Mouse (Mus musculus) small intestine, adult 2 months (tissue): ENCODE data around the gene Rfc5. TPM values are rescaled to one million over a fixed set of nuclear protein-coding genes. Genes with fewer than 3 reads are reported as not detected.
A peak's percentile ranks its signal among the peaks of the same experiment; 100 is the strongest.

Source experiments
- H3K27ac ChIP-seq: fragments of 200-500 bp; 2 replicates; pipeline ENCODE4 v1.5.1; 2012; ENCODE audit warnings: low read depth, low read length, control low read depth, inconsistent platforms; ENCODE audit not compliant: insufficient read depth
- H3K27me3 ChIP-seq: fragments of 200-500 bp; 2 replicates; pipeline ENCODE4 v1.6.1; 2012; ENCODE audit warnings: mild to moderate bottlenecking, moderate library complexity, low read length, inconsistent platforms; ENCODE audit not compliant: control insufficient read depth, insufficient read depth
- H3K36me3 ChIP-seq: fragments of 200-500 bp; 2 replicates; pipeline ENCODE4 v1.6.1; 2012; ENCODE audit warnings: mild to moderate bottlenecking, low read length, control low read depth, inconsistent platforms; ENCODE audit not compliant: control insufficient read depth, insufficient read depth
- H3K4me1 ChIP-seq: fragments of 200-500 bp; 2 replicates; pipeline ENCODE4 v1.6.1; 2012; ENCODE audit warnings: low read length, inconsistent platforms, mixed read lengths; ENCODE audit not compliant: control insufficient read depth, insufficient read depth, insufficient read length
- H3K4me3 ChIP-seq: fragments of 200-500 bp; 2 replicates; pipeline ENCODE4 v1.5.1; 2012; ENCODE audit warnings: low read depth, mild to moderate bottlenecking, control low read depth, inconsistent platforms, low read length, moderate library complexity
- CTCF ChIP-seq: fragments of 200-500 bp; IDR thresholded peaks from 2 replicates; pipeline ENCODE4 v1.5.1; 2012; ENCODE audit warnings: low read depth, mild to moderate bottlenecking, control low read depth, inconsistent platforms, low read length, moderate library complexity, mixed read lengths; ENCODE audit not compliant: insufficient replicate concordance, insufficient read length; ENCODE audit errors: extremely low read depth
- POLR2A ChIP-seq: fragments of 200-500 bp; IDR thresholded peaks from 2 replicates; pipeline ENCODE4 v1.6.1; 2012; ENCODE audit warnings: low read depth, mild to moderate bottlenecking, control low read depth, inconsistent platforms, low read length, moderate library complexity
- WGBS: fragments of 180-500 bp; shearing (Covaris S2); methylation state at CpG from one replicate; pipeline ENCODE4 v1.1.7; 2018; 5-methylcytosine and 5-hydroxymethylcytosine counted together
- polyA plus RNA-seq: library from polyadenylated mRNA; depleted of rRNA; stranded (reverse); fragments of >200 nt; gene quantifications from 2 replicates; pipeline ENCODE4 v1.2.3, GENCODE M21; 2012

Gene Rfc5
- polyA plus RNA-seq, 1 experiment, result 20.8 TPM

DNA sequence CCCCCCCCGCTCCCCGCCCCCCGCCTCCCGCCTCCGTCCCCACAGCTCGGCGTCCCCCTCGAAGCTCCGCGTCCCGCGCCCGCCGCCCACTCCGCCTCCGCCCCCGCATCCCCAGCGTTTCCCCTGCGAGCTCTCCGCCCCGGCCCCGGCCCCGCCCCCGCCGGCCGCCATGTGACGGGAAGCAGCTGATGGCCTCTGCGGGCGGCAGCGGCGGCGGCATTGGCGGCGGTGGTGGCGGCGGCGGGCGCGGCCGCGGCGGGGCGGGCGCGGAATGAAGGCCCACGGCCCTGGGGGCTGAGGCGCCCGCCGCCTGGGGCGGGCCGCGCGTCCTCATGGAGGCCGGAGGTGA, 31.7 kb downstream of the Rfc5 start, which contains the start of gene Wsb2:
Wsb2 (plus strand) TSS at position 176 of the 349 bp plus-strand sequence.
- peak within 1 kb of the TSS; percentile 90 for H3K4me3 ChIP-seq
- TF ChIP-seq POLR2A (no peak), CTCF (no peak)
- H3K27me3 ChIP-seq, result no peaks in the 10 kb centered on the region
- peaks cover 15% of the 10 kb centered on the region for H3K36me3 ChIP-seq
- H3K4me1 ChIP-seq, result peaks cover 25% of the 10 kb centered on the region
- peak within 1 kb of the TSS; percentile 90 for H3K27ac ChIP-seq
- WGBS, result under 1% methylated on average over 38 of the region's 54 CpGs

DNA sequence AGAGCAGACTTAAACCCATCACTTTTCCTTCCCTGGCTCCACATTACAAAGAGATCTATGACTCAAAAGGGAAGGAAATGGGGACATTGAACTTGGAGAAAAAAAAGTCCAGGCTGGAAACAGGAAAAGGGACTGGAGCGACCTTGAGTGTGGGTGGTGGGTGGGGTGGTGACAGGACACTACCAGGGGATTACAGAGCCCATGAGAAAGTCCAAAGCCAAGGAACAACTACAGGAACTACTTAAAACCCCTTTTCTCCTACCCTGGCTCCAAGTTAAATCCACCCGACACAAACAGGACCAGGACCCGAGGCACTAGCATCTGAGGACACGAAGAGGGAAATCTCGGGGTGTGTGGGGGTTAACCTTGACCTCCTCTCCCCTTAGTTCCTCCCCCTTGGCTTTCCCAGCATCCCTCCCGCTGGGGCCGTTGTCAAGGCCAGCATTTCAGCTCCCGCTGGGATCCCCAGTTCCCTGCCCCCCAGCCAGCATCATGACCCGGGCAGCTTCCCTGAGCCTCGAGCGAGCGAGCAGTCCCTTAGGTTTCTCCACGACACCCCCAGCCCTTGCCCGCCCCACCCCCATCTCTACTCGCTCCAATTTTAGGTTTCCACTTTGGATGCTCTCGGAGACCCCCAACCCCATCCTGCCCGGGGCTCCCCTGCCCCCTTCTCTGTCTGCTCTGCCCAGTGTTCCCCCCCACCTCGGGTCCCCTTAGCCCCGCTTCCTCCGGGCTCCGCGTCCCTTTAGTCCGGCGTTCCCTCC, 32.3 kb downstream of the Rfc5 start:
- under 1% methylated on average over 23 of the region's 24 CpGs for WGBS
- no peaks in the 10 kb centered on the region for H3K27me3 ChIP-seq
- peak overlapping the region; percentile 90 for H3K4me3 ChIP-seq
- H3K4me1 ChIP-seq, result peaks cover 19% of the 10 kb centered on the region; the same call in 1 of the 2 replicates
- H3K36me3 ChIP-seq, result peaks cover 15% of the 10 kb centered on the region
- H3K27ac ChIP-seq, result peak overlapping the region; percentile 33
- TF ChIP-seq POLR2A (no peak; the same call in 1 of the 2 replicates), CTCF (no peak)

DNA sequence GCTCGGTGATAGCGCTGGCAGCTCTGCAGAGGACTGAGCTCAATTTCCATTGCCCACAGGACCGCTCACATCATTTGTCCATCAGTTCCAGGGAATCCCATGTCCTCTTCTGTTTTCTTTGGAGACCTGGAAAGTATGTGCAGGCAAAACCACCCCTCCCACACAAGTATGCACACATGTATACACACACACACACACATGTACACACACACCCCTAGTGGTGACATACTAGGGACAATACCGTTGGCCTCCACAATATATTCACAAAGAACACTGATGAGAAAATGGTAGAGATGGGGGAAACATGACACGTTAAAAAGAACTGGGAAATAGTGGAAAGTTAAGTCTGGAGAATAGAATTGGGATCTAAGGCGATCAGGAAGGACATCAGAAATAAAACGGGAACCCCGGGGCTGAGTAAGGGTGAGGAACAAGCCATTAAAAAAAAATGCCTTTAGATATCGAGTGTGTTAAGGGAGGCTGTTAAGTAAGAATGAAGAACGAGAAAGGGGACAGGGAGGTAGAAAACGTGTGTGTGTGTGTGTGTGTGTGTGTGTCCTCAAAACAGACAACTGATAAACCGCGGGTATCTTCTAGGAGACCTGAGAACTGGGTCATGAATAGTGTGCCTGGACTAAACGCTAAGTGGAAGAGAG, 33.1 kb downstream of the Rfc5 start:
- no peak overlapping the region for H3K4me3 ChIP-seq
- 35% methylated on average over 14 of the region's 14 CpGs for WGBS

DNA sequence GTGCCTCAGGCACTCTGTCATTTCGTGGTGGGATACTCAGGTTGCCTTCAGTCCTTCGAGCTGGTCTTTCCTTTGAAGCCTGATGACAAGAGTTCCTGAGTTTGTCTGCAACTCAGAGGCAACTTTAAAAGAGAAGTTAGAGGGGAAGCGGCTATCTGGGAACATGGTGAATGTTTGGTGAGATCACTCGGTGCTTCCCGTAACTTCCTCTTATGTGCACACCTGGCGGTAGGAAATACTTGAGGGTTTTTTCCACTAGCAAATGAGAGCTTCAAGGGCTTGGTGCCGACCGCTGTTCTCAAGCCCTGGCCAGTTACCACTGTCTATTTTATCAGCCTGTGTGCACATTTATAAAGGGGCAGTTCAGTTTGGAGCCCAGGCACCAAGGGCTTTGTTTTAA, 34.7 kb downstream of the Rfc5 start:
- WGBS, result 70% methylated on average over 8 of the region's 8 CpGs
- no peaks in the 10 kb centered on the region for H3K27me3 ChIP-seq
- no peak for TF ChIP-seq CTCF
- TF ChIP-seq POLR2A, result no peak
- no peak overlapping the region for H3K4me3 ChIP-seq
- peaks cover 4% of the 10 kb centered on the region; the same call in 1 of the 2 replicates for H3K4me1 ChIP-seq
- peaks cover 32% of the 10 kb centered on the region for H3K36me3 ChIP-seq
- H3K27ac ChIP-seq, result no peak overlapping the region

More for the DNA sequence above, 33.1 kb downstream of the Rfc5 start:
- Histone ChIP-seq H3K4me1 (peaks cover 15% of the 10 kb centered on the region; the same call in 1 of the 2 replicates), H3K27ac (peak overlapping the region; percentile 33), H3K27me3 (no peaks in the 10 kb centered on the region), H3K36me3 (peaks cover 20% of the 10 kb centered on the region)
- TF ChIP-seq CTCF (no peak), POLR2A (no peak)

DNA sequence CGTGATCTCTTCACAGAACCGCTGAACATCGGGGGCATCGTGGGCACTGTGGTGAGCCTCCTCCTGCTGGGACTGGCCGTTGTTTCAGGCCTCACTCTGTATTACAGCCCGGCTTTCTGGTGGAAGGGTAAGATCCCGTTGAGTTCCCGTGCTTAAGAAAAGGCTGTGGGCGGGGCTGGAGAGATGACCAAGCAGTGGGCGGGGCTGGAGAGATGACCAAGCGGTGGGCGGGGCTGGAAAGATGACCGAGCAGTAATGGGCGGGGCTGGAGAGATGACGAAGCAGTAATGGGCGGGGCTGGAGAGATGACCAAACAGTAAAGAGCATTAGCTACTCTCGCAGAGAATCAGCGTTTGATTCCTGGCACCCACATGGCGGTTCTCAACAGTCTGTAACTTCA, 40.6 kb downstream of the Rfc5 start:
- WGBS, result 66% methylated on average over 19 of the region's 19 CpGs
- H3K4me1 ChIP-seq, result no peaks in the 10 kb centered on the region
- no peaks in the 10 kb centered on the region for H3K27me3 ChIP-seq
- H3K4me3 ChIP-seq, result no peak overlapping the region
- peaks cover 47% of the 10 kb centered on the region for H3K36me3 ChIP-seq
- no peak for TF ChIP-seq POLR2A
- TF ChIP-seq CTCF, result no peak
- H3K27ac ChIP-seq, result no peak overlapping the region

DNA sequence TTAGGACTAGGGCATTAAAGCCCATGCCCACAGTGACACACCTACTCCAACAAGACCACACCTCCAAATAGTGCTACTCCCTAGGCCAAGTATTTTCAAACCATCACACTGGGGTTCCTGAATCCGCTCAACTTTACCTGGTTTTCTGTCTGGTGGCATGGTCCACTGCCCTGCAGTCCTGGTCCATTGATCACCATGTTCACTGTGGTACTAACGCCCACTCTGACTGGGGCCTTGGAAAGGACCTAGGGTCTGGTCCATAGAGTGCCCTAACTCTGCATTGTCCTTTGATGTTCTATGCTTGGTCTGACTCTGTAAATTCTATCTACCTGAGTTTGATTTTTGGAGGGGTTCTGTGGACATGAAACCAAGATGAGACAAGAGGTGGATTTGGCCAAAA, 41.0 kb downstream of the Rfc5 start:
- no peaks in the 10 kb centered on the region for H3K4me1 ChIP-seq
- no peaks in the 10 kb centered on the region for H3K27me3 ChIP-seq
- peaks cover 47% of the 10 kb centered on the region for H3K36me3 ChIP-seq
- TF ChIP-seq POLR2A (no peak), CTCF (no peak)
- no peak overlapping the region for H3K27ac ChIP-seq
- H3K4me3 ChIP-seq, result no peak overlapping the region
- 98% methylated on average over 2 of the region's 2 CpGs for WGBS

DNA sequence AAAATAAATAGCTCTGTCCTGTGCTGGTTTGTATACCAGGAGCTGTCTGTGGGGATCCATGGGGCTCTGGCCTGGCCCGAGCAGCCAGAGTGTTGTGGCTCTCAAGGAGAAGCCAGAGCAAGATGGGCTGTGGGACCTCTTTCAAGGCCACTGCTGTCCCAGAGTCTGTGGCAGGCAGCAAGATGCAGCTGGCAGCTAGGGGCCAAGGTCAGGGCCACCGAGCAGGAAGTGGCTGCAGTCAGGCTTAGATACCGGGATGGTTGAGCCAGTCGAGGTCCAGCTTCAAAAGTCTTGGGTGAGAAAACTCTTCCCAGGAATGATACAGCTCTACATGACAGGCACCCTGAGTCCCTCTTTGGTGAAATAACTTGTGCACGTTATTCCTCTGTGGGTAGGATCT, 41.8 kb downstream of the Rfc5 start:
- WGBS, result 80% methylated on average over 5 of the region's 5 CpGs
- no peaks in the 10 kb centered on the region for H3K4me1 ChIP-seq
- H3K27me3 ChIP-seq, result no peaks in the 10 kb centered on the region
- no peak overlapping the region for H3K4me3 ChIP-seq
- H3K27ac ChIP-seq, result no peak overlapping the region
- peaks cover 47% of the 10 kb centered on the region for H3K36me3 ChIP-seq
- TF ChIP-seq POLR2A (no peak), CTCF (no peak)
